Mouse (Mus musculus) liver (tissue): ENCODE measurements around the gene Wfdc12.

ENCODE experiments used
- DNase-seq: peaks from one replicate; pipeline ENCODE4 v3.0.0-alpha.2; 2020; ENCODE audit warnings: mixed read lengths

The Wfdc12 gene

DNA sequence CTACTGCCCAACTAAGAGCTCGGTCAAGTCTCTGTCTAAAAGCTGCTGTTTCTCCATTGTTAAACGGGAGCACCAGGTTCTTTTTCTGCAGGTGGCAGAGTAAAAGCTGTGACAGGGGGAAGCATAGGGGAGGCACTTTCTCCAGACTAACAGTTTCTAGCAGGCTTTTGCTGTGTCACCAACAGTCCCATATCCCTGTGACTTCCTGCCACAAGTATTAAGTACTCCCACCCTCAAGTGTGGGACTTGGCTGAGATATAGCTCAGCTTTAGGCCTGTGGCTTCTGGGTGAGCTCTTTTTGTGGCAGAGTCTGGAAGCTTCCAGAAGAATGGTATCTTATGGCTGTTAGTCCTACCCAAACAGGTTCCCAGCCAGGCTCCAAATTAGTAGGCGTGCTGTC is 14.6 kb downstream of the Wfdc12 start:
- no peak for DNase-seq

- no peak for DNase-seq
These were observed 15.6 kb downstream of the Wfdc12 start for GRCm38 (mm10) chr2:164174649-164175395.

DNA sequence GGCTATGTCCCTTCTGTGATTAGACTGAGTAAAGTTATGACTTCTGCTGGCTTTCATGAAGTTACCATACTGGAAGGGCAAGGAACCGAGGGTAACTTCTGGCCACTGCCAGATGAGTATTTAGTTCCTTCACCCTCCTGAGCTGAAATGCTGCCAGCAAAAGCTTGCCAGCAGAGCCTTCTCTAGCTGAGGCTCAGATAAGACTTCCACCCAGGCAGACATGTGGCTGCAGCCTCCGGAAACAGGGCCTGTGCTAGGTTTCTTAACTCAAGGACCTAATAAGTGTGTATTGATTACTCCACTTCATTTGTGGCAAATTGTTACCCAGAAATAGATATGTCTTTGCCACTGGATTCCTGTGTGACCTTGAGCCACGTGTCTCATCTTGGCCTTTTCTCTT is 17.0 kb downstream of the Wfdc12 start:
- no peak for DNase-seq

DNA sequence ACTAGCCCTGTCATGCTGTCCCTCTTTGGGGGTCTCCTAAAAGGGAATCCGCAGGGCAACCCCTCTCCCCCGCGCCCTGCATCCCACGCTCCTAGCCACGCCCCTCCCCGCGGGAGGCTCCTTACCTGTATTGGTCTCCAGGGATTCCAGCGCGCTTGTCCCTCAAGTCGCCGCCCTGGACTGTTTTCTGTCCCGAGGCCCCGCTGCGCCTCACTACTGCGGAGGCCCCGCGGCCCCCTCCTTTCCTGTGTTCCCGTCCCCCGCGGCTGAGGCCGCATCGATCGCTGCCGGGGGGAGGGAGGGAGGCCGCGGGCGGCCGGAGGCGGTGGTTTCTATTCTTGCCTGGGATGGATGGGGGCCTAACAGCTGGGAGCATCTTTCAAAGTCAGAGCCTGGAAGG is 19.5 kb downstream of the Wfdc12 start, which contains the start of gene Kcns1:
Kcns1 (minus strand) TSS at position 212 of the 400 bp plus-strand sequence.
- DNase-seq = no peak

DNA sequence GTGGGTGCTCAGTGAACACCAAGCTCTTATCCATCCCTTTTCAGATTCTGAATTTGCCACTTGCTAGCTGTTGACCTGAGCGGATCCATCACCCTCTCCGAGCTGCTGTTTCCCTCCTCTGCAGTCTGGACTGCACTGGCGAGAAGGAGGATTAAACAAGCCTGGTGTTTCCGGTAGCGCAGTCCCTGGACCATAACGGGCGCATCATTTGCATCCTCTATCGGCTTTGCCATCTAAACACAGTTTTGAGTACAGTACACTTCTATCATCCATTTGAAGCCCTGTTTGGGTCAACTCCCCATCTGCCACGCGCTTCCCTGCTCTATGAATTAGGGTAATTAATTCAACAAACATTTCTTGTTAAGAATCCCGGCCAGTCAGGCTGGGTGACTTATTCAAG is 20.1 kb downstream of the Wfdc12 start:
- DNase-seq = no peak

- DNase-seq = no peak
These were observed 21.8 kb downstream of the Wfdc12 start for GRCm38 (mm10) chr2:164168571-164168946.

GRCm38 (mm10) chr2:164167752-164168570 is 22.4 kb downstream of the Wfdc12 start:
- no peak for DNase-seq

GRCm38 (mm10) chr2:164164941-164165340 is 25.5 kb downstream of the Wfdc12 start:
- no peak for DNase-seq

- no peak for DNase-seq
These were observed 28.8 kb downstream of the Wfdc12 start for GRCm38 (mm10) chr2:164161515-164162055.

DNA sequence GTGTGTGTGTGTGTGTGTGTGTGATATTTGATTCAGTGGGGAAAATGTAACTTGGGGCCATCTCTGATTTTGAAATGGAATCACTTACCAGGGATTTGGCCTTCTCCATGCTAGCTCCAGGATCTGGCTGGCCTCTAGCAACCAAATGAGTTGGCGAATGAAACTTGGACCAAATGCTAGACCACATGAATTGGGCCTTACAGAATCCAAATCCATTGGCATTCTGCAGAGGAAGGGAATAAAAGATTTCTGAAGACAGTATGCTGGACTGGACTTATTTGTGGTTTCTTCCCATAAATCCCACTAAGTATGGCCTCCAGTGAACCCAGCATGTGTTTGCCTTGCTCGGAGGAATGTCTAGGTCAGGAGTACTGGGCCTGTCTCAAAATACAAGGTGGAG is 31.6 kb downstream of the Wfdc12 start:
- no peak for DNase-seq

GRCm38 (mm10) chr2:164156158-164156557 is 34.2 kb downstream of the Wfdc12 start:
- no peak for DNase-seq

DNA sequence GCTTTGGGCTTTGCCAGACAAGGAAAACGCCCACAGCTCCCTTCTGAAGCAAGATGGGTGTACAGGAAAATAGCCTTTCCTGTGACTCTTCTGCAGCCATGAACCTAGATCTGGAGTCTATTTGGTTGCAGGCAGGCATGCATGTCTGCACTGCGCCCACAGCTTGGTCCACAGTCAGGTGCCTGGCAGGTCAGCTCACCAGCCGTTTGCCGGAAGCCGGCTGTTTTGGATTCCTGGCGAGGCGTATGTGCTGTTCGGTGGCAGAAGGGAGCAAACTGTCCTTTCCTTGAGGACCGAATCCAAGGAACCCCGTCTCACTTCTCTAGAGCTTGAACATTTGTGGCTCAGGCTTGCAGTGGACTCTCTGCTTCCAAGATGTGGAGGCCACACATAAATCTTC is 36.4 kb downstream of the Wfdc12 start:
- DNase-seq = no peak

DNA sequence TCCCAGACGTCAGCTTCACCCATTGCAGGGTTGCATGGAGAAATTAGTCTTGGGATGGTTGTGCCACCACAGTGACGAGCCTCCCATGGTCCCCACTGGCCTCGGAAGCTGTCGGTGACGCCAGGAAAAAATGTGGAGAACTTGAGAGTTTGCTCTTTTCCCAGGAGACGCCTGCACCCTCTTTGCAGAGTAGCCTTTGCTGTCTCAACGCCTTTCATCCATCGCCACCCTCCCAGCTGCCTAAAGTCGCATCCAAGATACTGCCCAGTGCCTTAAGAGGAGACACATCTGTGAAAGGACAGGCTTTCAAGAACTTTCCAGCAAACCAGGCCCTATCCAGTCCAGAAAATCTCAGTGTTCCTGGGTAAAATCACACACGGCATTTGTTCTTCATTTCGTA is 38.1 kb downstream of the Wfdc12 start:
- DNase-seq = no peak

GRCm38 (mm10) chr2:164150086-164150760 is 40.2 kb downstream of the Wfdc12 start:
- DNase-seq = no peak

- DNase-seq = no peak
These were observed 43.9 kb downstream of the Wfdc12 start for GRCm38 (mm10) chr2:164146556-164146955.

DNA sequence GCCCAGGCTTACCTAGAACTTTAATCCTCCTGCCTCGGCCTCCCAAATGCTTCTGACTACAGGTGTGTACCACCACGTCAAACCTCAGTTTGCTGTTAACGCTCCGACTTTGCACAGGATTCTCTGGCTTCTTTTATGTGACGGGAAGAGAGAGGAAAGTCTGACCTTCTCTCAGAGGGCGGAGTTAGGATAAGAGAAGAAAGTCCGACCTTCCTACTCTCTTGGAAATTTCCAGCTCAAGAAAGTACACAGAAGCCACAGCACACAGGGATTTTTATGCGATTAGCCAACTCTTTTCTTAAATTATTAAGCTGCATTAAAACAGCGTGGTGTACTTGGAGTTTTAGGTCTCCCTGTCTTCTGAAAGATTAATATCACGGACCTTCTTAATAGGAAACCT is 45.9 kb downstream of the Wfdc12 start:
- no peak for DNase-seq

DNA sequence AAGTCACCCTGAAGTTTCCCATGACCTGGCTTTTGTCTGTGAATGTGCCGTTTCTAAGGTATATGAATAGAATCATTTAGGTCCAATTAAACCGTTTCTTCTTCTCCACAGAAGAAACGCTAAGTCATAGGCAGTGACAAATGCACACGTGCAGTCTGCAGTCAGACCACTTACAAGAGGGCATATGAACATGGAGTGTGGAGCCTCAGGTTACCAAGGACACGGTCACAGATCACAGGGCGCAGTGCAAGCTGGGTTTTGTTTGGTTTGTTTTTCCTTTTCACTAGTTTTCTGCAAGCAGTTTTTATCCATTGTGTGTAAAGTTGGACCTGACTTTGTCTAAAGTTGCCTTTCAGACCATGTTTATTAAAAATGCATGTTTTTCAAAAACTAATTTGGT is 46.4 kb downstream of the Wfdc12 start:
- DNase-seq = no peak

- no peak for DNase-seq
These were observed 48.4 kb downstream of the Wfdc12 start for GRCm38 (mm10) chr2:164142021-164142420.
